Mouse (Mus musculus): ENCODE results near the gene Mest.

The Mest gene

DNA sequence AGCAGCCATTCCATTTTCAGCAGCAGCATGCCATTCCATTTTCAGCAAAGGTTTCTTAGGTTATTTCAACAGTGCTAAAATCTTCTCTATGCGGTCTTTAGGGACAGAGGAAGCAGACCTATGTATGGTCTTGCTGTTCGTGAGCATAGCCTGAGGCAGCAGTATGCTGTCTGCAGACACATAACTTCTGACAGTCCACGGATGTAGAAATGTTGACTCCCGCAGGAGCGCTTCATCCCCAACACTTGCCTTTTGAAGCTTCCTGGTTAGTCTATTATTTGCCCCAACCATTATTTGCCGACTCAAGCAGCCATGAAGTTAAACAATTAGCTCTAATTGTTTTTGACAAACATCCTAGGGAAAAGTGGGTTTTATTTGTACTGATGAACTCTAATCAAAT, 14.2 kb upstream of the Mest start:
- no peak for DNase-seq

- no peak for DNase-seq
These were observed 12.7 kb upstream of the Mest start for GRCm38 (mm10) chr6:30710371-30711364.

GRCm38 (mm10) chr6:30711365-30711763, 12.0 kb upstream of the Mest start:
- no peak for DNase-seq

- no peak for DNase-seq
These were observed 10.9 kb upstream of the Mest start for GRCm38 (mm10) chr6:30712484-30712883.

DNA sequence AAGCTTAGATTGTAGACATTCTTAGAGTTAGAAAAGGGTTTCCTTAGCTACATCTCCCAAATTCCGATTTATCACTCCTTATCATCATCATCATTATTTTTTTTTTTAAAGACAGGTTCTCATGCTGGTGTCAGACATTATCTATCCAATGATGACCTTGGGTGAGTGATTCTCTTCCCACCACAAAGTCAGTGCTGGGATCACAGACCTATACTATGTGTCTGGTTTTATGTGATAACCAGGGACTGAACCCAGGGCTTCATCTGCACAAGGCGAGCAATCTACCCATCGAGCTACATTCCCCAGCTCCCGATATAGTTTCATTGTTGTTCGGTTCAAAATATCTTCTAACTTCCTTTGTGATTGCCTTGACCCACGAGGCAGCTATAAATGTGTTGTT, 9.9 kb upstream of the Mest start:
- DNase-seq: no peak

DNA sequence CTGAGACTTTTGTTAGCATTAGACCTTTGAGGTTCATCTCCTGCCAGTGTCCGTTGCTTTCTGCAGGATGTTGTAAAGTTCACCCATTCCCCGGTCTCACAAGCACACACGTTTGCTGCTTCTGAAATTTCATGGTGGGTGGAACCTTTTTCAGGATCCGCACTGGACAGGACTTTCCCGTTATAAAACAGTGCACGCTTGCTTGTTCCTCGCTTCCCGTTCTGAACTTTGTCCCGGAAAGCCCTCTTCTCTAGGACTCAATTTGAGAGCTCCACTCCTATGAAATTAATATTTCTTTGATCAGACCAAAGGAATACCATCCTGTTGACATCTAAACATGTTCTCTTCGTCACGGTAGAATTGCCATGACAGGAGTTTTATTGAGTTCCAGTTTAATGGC, 9.5 kb upstream of the Mest start:
- DNase-seq: no peak

GRCm38 (mm10) chr6:30714891-30715471, 8.4 kb upstream of the Mest start:
- DNase-seq: no peak

GRCm38 (mm10) chr6:30716796-30717195, 6.6 kb upstream of the Mest start:
- no peak for DNase-seq

DNA sequence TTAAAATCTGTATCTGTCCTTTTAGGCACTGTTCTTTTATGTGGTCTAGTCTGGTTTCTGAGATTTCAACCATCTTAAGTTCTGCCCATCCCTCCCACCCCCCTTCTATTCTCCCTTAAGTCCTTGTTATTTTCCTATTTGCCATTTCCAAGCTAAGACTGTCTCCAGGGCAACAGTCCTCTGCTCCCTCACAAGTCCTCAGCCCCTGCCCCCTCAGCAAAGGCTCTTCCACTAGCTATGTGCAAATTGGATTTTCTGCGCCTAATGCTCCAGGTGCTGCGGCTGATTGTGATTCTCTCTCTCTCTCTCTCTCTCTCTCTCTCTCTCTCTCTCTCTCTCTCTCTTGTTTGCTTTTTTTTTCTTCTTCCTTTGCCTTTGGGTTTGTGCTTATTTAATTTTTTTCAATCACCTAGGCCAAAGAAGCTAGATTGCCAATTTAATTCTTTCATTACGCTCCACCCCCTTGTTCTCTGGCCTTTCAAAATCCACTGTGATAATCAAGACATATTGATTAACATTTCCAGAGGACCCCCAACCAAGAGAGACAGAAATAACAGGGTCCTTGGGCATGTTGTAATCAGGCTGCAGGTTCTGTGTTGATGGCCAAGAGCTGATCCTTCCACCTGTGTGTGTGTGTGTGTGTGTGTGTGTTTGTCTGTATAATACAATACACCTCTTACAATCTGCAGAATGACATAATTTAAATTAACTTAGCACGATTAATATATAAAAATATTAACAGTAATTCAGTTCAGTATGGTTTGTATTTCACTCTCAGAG, 772 bp upstream of the Mest start:
- DNase-seq: no peak

GRCm38 (mm10) chr6:30730301-30730971, 7.1 kb downstream of the Mest start:
- DNase-seq: no peak

- DNase-seq: no peak
These were observed 9.3 kb downstream of the Mest start for GRCm38 (mm10) chr6:30732571-30733130.

DNA sequence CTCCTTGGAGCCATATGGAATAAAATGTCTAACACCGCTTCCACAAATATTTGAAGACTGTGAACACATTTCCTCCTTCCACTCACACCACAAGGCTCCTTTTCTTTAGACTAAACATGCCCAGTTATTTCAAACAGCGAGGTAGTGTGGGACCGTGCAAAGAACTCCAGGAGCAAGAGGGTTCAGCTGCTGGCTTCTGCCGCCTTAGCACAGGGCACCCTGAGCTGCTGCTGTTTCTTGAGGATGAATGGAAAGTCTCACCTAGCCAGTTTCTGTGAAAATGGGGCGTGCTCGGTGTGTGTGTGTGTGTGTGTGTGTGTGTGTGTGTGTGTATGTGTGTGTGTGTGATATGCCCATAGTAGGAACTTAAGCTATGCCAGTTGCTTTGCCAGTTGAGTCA, 11.1 kb downstream of the Mest start:
- DNase-seq: no peak

DNA sequence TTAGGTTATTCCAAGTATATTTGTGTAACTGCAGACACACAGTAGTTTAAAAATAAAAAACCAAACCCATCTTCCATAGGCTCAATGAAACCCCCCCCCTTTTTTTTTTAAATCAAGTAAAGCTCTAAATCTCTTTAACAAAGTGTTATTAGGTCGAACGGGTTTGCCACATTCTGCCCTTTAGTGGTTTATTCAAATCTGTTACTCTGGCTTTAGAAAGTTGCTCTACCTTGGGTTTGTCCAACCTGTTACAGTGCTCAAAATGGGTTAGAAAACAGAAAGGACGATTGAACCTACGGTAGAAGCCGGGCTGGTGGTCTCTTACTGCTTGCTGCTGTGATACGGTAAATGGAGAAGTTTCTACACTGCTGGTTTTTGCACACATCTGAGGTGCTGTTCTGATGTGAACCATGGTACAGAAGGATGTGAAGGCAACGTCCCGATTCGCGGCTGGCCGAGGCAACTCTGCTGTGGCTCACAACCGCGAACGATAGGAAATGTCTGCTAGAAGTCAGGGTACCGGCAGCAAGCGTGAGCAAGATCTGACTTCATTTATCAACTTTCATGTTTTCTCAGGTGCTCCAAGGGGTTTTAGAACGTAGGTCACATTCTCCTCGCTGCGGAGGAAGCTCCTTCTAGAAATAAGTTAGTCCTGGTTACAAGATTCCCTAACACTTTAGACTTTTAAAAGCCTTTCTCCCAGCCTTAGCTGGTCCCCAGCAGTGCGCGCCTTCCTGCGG, 11.8 kb downstream of the Mest start:
- DNase-seq: no peak

GRCm38 (mm10) chr6:30735728-30736371, 12.5 kb downstream of the Mest start:
- DNase-seq: no peak

DNA sequence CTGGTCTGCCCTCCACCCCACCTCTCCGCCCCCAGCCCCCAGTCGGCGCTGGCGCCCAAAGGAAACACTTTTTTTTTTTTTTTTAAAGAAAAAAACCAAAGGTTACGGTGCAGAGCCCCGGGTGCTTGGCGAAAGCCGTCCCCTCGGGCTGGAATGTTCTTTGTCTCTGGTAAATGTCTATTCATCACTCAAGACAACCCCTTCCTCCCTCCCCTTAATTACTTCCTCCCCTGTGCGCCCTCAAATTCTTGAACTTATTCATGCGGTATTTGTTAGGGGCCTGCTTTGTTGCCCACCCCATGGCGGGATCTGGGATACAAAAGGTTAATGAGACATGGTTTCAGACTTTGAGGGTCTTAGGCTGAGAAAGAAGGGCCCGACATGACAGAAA, 13.0 kb downstream of the Mest start:
- DNase-seq: no peak

- peak; percentile 74 for DNase-seq
These were observed 13.7 kb downstream of the Mest start for GRCm38 (mm10) chr6:30736864-30737547.

DNA sequence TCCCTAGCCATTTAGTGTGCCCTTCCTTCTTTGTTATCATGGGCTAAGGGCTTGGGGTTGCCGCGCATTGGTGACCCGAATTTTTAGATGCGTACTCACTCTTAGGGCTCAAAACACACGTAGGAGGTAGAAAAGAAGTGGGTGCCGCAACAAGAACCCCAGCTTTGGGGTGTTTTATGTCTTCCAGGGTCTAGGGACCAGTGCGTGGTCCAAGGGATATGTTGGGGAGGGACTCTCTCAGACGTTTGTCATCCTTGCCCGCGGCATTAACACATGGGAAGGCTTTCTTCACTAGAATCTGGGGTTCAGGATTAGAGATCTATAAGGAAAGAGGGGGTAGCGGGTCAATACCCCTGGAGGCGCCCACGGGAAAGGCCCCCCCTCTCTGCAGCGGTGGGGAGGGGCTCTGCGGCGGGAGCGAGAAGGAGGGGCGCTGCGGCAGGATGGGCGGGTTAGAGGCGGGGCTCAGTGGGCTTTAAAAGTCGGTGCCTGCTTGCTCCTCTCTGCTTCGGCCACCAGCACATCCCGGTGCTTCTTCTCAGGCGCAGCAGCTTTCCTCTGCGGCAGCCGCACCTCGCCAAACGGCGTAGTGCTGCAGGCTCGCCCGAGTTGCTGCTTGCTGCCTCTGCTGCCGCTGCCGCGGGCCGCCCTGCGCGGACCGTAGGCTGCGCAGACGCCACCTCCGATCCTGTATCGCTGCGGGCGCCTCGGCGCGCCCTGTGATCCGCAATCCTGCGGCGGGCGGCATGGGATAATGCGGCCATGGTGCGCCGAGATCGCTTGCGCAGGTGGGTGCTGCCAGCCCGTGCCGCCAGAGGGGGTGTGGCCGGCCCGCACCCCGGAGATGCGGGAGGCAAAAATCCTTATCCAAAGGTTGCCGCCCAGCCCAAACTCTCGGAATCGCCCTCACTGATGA, 14.5 kb downstream of the Mest start:
- DNase-seq: peak; percentile 72

- DNase-seq: no peak
These were observed 15.2 kb downstream of the Mest start for GRCm38 (mm10) chr6:30738464-30739006.

DNA sequence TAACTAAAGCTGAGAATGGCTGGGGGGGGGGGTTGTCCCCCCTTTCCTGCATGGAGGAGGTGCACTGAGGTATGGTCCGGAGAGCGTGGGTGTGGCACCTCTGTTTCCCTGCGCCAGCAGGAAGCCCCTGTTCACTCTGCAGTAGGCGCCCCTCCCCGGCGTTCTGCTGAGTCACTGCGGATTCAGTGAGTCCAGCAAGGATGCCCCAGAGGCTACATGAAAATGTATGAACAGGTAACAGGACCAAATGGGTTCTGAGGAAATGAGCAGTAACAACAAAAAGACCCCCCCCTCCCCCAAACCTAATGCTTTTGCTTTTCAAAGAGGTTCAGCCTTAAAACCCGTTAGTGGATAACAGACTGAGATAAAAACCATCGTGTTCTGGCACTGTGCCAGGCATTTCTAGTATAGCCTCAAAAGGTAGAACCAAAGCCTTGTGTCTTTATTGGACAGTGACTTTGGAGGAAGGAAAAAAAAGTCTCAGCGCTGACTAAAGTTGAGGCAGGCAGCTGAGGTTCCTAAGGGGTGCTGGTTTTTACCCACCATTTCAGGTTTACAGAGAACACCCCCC, 15.9 kb downstream of the Mest start:
- DNase-seq: peak; percentile 32

Data from right cerebral cortex, postnatal 14 days (tissue).